Mouse (Mus musculus) erythroblast, embryonic 14.5 days (primary cell): ENCODE data around the gene Uvrag.

ENCODE experiments used
- GATA1 ChIP-seq: IDR thresholded peaks from 2 replicates; pipeline ENCODE4 v1.6.1; 2012; ENCODE audit warnings: low read length, inconsistent platforms, mixed read lengths
- TAL1 ChIP-seq: IDR thresholded peaks from 3 replicates; pipeline ENCODE4 v1.6.1; 2012; ENCODE audit warnings: low read length, inconsistent platforms, mixed read lengths

- TF ChIP-seq GATA1: no peak
- TF ChIP-seq TAL1: no peak
Observed at GRCm38 (mm10) chr7:99166159-99166558, 25.2 kb upstream of the Uvrag start.
